Mouse (Mus musculus) neutrophil, adult 5-6 weeks (primary cell): ENCODE results near the gene Fam170b. TPM values are rescaled to one million over a fixed set of nuclear protein-coding genes. Genes with fewer than 3 reads are reported as not detected.

ENCODE experiments used
- ATAC-seq: fragments of 151-379, 151-347 bp; 2 replicates; pipeline ENCODE4 v1.8.0; 2017; ENCODE audit warnings: mild to moderate bottlenecking, moderate TSS enrichment; ENCODE audit not compliant: insufficient number of reproducible peaks, poor library complexity, low FRiP score, severe bottlenecking; ENCODE audit errors: extremely low read depth
- total RNA-seq: library from RNA; stranded (forward); fragments of 200-1000 nt; gene quantifications from 2 replicates; pipeline ENCODE4 v1.2.3, GENCODE M21; 2017

Gene Fam170b
- total RNA-seq, 1 experiment from 2014 or later = not detected

DNA sequence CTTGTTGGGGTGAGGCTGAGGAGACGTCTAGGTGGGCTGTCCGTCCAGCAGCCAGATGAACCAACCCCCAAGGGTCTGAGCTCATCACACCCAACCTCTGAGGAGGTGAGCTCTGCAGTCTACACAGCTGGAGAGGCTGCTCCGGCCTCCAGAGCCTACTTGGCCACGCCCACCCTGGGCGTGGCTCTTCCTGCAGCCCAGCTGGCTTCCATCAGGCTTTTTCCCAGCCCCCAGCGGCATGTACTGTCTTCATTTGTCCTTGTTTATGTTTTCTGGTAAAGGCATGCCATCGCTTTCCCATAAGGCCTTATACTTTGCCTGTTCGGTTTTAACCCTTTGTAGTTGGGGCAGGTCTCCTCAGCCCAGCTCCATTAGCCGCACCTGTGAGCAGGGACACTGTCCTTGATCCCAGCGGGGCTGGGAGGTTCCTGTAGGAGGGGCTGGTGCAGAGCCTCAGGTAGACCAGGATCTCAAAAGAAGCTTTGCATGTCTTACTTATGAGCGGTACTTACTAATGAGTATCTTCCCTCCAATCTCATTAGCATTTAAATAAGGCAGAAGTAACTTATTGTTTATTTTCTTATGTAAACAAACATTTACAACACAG is 8.2 kb upstream of the Fam170b start:
- ATAC-seq = no peak

DNA sequence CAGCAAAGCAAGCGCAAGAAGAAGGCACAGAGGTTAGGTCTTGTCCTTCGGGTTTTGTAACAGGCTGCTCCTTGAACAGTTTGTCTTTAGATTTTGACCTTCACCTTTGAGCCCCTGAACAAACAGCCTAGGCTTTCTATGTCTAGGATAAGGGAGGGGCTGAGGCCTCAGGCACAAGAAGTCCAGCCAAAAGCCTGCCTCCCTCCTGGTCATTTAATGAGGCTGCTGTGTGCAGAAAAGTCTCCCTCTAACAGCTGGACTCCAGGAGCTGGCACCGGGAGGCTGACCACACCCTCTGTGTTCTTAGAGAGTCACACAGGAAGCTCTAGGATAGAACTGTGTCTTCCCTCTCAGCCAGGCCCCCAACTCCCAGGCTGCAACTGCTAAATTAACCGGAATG is 6.6 kb upstream of the Fam170b start:
- ATAC-seq = no peak

DNA sequence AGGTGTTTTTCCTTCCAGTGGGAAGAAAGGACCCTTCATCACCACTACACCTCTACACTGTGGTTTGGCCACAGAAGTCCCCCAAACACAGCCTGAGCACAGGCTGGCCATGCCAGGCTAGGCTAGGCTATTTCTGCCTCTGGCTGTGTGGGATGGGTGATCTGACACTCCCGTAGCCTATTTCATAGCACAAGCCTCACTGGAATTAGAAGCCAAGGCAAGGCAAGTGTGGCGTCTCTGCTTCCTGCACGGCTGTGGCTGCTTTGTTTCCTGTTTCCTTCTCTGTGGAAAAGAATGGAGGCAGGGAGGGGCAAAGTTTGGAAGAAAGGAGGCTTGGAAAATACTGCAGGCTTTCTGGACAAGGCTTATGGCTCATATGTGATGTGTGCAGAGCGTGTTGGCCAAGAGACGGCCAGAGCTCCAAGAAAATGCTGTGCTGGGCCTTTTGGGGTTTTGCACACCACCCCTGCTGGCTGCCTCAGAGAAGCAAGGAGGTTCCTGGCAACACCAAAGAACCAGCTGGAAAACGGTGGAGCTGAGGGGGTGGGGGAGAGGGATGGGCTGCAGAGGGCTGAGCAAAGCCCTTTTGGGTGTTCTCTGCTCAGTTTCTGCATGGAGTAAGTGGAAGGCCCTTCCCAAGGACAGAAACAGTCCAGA is 5.6 kb upstream of the Fam170b start:
- no peak for ATAC-seq

DNA sequence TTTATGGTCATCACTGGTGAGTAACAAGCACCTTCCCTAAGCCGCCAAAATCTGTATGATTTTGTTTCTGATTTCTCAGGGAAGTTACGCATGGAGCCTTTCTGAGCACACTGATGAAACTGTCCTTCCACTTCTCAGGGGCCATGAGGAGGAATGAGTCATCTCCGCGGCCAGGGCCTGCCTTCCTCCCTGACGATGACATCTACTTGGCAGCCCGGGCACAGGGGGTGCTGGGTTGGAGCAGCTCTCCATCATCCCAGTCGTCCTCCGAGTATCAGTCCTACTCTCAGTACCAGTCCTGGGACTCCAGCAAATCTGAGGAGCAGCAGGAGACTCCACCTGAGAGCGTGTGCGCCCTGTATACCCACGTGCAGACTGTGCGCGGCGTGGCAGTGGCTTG is 1.4 kb downstream of the Fam170b start:
- ATAC-seq = no peak

DNA sequence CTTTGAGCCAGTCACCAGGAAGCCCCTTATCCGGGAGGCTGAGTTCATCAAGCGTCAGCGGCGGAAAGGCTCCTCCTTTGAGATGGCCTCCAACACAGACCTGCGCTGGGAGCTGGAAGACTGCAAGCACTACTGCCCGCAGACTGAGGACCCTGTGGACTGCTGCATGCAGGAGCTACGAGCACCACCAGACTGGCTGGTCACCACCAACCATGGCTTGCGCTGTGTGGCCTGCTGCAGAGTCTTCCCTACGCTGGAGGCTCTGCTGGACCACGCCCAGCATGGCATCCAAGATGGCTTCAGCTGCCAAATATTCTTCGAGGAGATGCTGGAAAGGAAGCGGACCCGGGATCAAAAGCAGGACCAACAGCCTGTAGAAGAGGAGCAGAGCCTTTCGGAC is 1.8 kb downstream of the Fam170b start:
- no peak for ATAC-seq

DNA sequence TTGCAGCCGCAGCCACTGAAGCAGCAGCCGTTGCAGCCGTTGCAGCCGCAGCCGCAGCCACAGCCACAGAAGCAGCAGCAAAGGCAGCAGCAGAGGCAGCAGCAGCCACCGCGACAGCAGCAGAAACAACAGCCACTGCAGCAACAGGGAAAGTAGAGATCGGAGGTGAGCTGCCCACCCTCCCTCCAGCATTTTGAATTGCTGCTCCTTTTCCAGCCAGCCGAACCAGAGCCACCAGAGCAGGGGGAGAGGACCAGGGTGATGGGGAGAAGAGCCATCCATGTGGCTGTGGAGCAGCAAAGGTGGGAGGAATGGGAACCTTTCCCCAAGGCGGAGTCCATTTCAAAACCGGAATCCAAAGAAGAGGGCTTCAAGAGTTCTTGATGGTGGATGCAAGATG is 2.4 kb downstream of the Fam170b start:
- ATAC-seq = no peak

DNA sequence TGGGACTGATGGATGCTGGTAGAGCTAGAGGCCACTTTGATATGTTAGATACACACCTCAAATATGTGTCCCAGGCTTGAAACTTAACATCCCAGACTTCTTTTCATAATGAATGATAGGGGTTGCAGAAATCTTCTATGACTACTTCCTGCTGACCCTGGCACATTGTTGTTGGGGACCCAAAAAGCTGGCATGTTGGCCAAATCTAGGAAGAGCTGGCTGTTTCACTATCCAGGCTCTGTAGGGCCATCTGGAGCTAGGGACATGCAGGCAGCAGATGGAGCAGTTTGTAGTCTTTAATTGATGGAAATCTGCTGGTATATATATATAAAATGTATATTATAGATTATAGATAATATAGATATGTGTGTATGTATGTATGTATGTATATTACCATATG is 8.3 kb downstream of the Fam170b start:
- ATAC-seq = no peak

DNA sequence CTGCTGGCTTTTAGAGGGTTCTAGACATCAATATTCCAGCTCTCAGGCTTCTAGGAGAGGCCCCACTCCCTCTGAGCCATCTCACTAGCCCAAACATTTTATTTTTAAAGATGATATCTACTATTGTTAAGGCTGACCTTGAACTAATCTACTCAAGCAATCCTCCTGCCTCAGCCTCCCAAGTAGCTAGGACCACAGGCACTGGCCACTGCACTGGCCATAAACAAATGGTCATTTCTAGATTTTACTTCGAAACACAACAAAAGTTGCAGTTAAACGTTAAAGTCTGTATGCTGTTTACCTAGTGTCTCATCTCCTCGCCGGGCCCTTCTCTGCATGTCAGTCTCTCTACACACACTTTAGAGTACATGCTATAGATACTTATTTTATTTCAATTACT is 20.3 kb downstream of the Fam170b start:
- ATAC-seq = no peak

DNA sequence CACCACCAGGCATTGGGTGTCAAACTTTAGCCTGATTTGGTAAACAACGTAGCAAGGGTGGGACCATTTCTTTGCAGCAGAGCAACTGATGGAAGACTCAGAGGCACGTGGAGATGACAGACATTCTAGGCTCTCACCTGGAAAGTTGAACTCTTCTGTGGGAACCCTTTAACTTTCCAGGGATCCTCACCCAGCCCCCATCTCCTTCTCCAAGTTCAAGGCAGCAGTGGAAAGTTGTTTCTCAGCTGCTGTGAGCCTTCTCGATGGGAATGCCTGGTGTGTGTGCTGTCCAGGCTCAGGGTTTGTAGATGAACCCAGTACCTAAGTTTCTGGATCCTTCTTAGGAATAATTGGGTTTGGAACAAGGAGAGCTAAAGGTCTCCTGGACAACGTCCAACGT is 22.5 kb downstream of the Fam170b start:
- ATAC-seq = no peak

DNA sequence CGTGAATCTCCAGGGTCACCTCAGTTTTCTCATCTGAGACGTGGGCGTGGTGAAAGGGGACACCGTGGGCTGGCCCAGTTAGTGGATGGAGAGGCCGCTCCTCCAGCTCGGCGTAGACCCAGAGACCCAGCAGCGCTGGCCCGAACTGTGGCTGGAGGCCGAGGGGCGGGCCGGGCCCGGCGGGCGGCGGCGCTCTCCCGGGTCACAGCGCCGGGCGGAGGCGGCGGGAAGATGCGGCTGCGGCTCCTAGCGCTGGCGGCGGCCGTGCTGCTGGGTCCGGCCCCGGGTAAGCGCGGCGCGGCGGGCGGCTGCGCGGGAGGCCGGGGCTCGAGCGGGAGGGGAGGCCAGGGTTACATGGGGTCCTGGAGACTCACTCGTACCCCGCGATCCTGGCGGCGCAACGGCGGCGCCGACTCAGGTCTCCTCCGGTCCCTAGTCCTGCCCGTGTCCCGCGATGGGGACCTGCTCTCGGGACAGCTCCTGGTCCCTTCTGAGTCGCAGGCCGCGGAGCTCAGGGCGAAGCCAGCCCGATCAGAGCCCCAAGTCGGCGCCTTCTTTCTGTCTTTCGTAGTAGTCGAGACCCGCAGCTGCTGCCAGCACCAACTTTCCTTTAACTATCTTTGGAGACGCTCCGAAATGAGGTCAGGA is 23.0 kb downstream of the Fam170b start, which contains the start of gene Vstm4:
Vstm4 (plus strand) TSS at position 76 of the 648 bp plus-strand sequence.
- ATAC-seq = no peak

DNA sequence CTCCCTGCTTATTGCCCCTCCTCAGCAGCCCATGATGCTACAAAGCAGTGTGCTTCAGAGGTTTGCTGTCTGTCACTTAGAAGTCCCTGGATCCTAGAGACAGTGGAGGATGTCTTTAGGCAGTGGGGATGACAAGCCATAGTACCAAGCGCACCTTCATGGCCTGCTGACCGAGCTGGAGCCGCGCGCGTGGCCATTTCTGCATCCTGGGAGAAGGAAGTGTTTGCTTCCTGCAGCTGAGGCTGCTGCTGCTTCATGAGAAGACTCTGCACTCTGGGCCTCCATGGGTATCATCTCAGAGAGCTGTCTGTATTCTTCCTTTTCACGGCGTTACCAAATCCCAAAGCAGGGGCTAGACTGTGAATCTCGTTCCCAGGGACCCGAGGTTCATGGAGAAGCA is 24.6 kb downstream of the Fam170b start:
- ATAC-seq = no peak

DNA sequence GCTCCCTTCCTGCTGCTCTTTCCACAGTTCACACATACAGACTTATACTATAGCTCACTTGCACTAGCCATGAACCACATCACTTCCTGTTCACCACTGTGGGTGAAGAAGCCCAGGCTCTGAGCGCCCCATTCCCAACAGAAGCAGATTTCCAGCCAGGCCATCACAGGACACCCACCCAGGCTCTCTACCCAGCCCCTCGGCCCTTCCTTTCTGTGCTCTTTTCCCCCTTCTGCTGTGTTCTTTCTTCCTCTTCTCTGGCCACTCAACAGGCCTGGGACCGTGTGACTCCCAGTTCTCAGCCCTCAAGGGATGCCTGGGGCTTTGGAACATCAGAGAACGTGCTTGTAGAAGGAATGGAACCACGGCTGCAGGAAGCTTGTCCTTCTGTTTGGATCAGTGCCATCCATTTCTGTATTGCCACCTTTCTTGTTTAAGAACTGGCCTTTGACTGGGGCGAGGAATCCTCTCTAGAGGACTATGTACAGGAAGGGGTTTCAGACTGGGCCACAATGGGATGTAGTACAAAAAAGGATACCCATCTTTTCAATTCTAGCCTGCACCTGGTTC is 25.3 kb downstream of the Fam170b start:
- ATAC-seq = no peak

DNA sequence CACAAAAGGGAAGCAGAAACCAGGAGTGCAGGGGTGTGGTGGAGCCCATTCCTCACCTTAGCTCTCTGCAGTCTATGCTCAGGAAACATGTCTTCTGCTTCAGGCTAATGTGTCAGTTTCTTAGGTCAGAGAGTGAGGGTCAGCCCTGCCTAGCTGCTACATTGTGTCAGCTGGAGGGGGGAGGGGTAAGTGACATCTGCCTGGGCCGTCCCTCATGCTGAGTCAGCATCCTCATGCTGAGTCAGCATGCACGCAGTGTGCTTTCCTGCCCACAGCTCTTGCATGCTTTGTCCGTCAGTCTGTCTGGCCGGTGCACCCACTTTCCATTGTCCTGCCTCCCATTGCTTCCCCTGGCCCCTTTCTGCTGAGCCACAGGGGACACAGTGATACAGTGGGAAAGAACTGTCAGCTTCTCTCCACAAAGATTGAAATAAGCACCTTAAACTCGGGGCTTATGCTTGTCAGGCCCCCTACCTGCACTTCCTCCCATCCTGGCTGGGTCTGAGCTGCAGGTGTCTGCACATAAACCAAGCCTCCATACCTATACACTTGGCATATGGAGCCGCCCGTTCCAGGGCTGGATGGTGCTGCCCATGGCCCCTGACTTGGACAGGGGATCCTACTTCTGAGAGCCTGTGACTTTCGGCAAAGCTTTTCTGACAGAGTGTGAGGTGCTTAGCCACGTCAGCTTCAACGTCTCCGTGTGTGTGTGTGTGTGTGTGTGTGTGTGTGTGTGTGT is 26.2 kb downstream of the Fam170b start:
- ATAC-seq = no peak

DNA sequence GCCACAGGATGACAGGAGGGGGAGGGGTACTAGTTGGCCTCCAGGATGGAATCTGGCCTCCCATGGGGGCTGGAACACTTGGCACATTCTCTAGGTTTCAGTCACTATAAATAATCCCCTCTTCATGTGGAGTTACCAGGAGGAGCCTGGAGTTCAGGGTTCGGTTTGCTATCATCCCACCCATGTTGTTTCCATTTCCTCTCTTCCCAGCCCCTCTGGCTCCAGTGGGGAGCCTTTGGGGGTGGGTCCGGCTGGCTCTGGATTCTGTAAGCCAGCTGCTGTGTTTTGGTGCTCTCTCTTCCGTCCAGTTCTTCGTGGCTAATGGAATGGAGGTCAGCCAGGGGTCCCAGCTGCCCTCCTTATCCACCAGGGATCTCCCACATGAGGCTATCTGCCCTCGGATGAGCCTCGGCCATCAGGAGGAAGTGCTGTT is 27.4 kb downstream of the Fam170b start:
- ATAC-seq = no peak

DNA sequence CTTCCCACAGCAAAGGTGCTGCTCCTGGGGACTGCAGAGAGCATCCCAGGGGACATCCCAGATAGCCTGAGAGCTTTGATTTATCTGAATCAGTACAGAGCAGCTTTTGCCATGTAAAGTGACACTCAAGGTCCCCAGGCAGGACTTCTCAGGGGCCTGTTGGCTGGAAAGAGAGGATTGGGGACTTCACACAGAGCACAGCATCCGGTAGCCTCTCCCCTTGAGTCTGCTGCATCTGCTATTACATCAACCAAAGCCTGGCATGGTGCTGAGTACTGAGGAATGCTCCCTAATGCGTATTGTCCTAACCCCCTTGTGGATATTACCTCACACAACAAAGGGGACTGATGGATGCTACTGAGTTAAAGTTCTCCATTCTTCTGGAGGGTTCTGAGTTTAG is 27.9 kb downstream of the Fam170b start:
- ATAC-seq = no peak

DNA sequence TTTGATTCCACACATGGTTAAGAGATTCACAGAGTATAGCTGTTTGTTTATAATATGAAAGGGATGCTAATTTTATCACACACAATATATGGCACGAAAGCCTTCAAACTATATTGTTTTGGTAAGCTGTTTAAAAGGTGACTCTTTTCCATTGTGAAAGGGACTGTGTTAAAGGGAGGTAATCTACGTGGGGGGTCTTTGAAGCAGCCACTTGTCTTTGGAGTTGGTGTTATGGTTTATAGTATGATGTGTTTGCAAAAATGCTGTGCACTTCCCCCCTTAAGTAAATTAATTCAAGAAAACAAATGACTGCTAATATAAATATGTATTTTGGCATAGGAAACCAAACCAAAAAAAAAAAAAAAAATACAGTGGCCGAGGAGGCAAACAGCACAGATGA is 31.6 kb downstream of the Fam170b start:
- ATAC-seq = no peak

DNA sequence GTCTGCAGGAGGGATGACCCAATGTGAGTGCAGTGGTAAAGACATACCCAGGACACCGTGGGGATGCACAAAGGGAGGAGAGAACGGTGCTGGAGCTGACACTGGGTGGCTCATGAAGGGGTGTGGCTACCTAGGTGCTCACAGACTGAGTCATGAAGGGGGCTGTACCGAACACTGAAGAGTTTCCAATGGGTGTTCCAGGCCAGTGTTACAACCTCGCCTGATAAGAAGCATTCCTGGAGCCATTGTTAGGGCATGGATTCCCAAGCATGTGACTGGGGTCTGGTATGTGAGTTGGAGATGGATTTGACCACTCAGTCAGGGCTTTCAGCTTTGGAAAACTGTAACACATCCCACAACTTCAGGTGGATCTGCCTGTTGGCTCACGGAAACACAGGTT is 38.2 kb downstream of the Fam170b start:
- no peak for ATAC-seq

DNA sequence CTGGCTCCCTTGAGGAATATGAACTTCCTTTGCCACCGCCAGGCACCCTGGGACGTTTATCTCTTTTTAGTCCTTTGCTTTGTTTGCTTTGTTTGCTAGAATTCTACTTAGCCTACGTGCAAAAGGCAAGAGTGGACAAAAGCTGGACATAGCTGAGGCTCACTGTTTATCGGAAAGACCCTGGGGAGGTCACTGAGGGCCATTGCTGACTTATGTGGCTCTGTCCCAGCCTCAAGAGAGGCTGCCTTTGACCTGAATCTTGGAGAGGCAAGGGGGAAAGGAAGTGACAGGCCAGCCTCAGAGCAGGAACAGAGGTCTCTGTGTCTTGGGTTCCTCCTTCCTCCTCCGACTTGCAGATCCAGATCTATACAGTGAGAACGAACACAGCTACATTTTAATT is 43.8 kb downstream of the Fam170b start:
- ATAC-seq = no peak

DNA sequence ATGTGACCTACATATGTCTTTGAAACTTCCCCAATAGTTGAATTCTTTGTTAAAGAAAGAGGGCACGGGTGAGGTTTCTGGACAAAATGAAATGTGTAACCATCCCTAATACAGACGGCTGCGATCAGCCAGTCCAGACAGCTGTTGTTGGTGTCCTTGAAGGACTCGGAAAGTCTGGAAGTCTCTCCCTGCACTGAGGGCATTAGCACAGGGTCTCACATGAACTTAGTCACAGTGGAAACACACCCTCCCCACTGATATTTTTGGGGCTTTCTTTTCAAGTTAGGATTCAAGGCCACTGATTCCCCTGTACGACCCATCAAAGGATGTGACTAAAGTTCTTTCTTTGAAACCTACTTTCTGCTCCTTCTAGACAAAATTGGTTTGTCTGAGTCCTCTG is 46.6 kb downstream of the Fam170b start:
- ATAC-seq = no peak

DNA sequence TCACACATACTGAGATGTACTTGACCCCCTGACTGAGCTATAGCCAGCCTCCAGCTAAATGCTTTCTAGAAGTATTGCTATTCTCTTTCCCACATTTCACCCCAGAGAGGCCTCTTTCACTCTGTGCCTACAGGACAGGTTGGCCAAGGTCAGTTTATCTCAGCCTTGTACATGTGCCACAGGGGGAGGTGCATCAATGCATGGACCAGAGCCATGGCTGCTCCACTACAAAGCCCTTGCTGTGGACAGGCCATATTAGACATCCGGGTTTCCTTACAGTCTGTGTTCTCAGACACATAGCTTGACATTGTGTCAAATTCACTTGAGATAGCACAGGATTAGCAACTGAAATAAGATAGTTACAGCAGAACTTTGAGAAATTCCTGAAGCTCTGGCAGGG is 47.9 kb downstream of the Fam170b start:
- ATAC-seq = no peak
